Mouse (Mus musculus): ENCODE results near the gene Arhgap44. TPM values are rescaled to one million over a fixed set of nuclear protein-coding genes. Genes with fewer than 3 reads are reported as not detected.

The Arhgap44 gene
- polyA plus RNA-seq, 1 experiment, result 7.5 TPM

- TF ChIP-seq E2F4 (IDR thresholded peaks at IDR 0.05; ENCODE audit: insufficient read depth), result no peak
- no peak for TF ChIP-seq MAX (IDR thresholded peaks at IDR 0.05; ENCODE audit: low read depth)
- TF ChIP-seq USF1 (IDR thresholded peaks at IDR 0.05; ENCODE audit: low read depth), result no peak
- TF ChIP-seq MYOD1 (IDR thresholded peaks at IDR 0.05; ENCODE audit: control insufficient read depth in 1 of 3, insufficient read length in 2 of 3, low read depth in 2 of 3), result no peak
- no peak for TF ChIP-seq POLR2A (IDR thresholded peaks at IDR 0.05; ENCODE audit: insufficient read length, low read depth)
- no peak for TF ChIP-seq POLR2AphosphoS2 (IDR thresholded peaks at IDR 0.05; ENCODE audit: insufficient read length, low read depth)
- TF ChIP-seq TCF12 (IDR thresholded peaks at IDR 0.05; ENCODE audit: insufficient read depth, poor library complexity, severe bottlenecking), result no peak
- TF ChIP-seq REST (IDR thresholded peaks at IDR 0.05; ENCODE audit: insufficient read depth, insufficient read length), result no peak
- no peak for TF ChIP-seq CEBPB (IDR thresholded peaks at IDR 0.05; ENCODE audit: insufficient read depth, poor library complexity, severe bottlenecking)
- no peak for TF ChIP-seq SRF (IDR thresholded peaks at IDR 0.05; ENCODE audit: control insufficient read depth, insufficient read length, low read depth)
- no peak for TF ChIP-seq TCF3 (IDR thresholded peaks at IDR 0.05; ENCODE audit: insufficient read length, low read depth)
- TF ChIP-seq MYOG (IDR thresholded peaks at IDR 0.05; ENCODE audit: control insufficient read depth in 1 of 3, insufficient read depth in 1 of 3, insufficient read length in 2 of 3, low read depth in 2 of 3), result no peak
- Histone ChIP-seq H3ac (ENCODE audit: control insufficient read depth, insufficient read length) (no peak overlapping the region), H3K27me3 (ENCODE audit: control insufficient read depth, insufficient read depth, insufficient read length) (no peaks in the 10 kb centered on the region), H3K36me3 (ENCODE audit: control insufficient read depth, insufficient read depth) (no peaks in the 10 kb centered on the region), H3K79me2 (ENCODE audit: control insufficient read depth, insufficient read depth) (no peaks in the 10 kb centered on the region), H3K4me2 (ENCODE audit: low read depth) (no peak overlapping the region), H3K4me3 (no peak overlapping the region)
Measured at GRCm38 (mm10) chr11:65203020-65203419, 40.3 kb upstream of the Arhgap44 start.

DNA sequence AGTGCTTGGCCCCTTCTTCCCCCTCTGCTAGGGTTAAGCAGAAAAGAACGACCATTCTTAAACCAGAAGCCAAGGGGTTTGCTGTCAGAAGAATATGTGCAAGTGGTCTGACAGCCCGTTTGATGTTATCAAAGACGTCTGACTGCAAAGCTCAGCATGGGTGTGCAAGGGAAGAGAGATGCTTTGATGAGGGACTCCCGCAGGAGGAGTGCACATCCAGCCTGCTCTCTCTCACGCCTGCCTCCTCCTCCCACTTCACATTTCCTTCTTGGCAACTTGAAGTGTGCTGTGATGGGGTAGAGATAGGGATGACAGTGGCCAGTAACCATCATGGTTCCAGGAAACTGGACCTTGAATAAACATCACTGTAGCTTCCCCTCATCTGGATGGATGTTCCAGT lies 39.5 kb upstream of the Arhgap44 start:
- TF ChIP-seq USF1 (IDR thresholded peaks at IDR 0.05; ENCODE audit: low read depth) (no peak), MYOD1 (IDR thresholded peaks at IDR 0.05; ENCODE audit: control insufficient read depth in 1 of 3, insufficient read length in 2 of 3, low read depth in 2 of 3) (no peak), REST (IDR thresholded peaks at IDR 0.05; ENCODE audit: insufficient read depth, insufficient read length) (no peak), E2F4 (IDR thresholded peaks at IDR 0.05; ENCODE audit: insufficient read depth) (no peak), TCF12 (IDR thresholded peaks at IDR 0.05; ENCODE audit: insufficient read depth, poor library complexity, severe bottlenecking) (no peak), POLR2AphosphoS2 (IDR thresholded peaks at IDR 0.05; ENCODE audit: insufficient read length, low read depth) (no peak), MAX (IDR thresholded peaks at IDR 0.05; ENCODE audit: low read depth) (no peak), MYOG (IDR thresholded peaks at IDR 0.05; ENCODE audit: control insufficient read depth in 1 of 3, insufficient read depth in 1 of 3, insufficient read length in 2 of 3, low read depth in 2 of 3) (no peak)
- H3K4me3 ChIP-seq, result no peak overlapping the region
- H3K4me2 ChIP-seq (ENCODE audit: low read depth), result no peak overlapping the region
- H3ac ChIP-seq (ENCODE audit: control insufficient read depth, insufficient read length), result no peak overlapping the region
- no peaks in the 10 kb centered on the region for H3K79me2 ChIP-seq (ENCODE audit: control insufficient read depth, insufficient read depth)
- no peaks in the 10 kb centered on the region for H3K36me3 ChIP-seq (ENCODE audit: control insufficient read depth, insufficient read depth)
- no peaks in the 10 kb centered on the region for H3K27me3 ChIP-seq (ENCODE audit: control insufficient read depth, insufficient read depth, insufficient read length)

DNA sequence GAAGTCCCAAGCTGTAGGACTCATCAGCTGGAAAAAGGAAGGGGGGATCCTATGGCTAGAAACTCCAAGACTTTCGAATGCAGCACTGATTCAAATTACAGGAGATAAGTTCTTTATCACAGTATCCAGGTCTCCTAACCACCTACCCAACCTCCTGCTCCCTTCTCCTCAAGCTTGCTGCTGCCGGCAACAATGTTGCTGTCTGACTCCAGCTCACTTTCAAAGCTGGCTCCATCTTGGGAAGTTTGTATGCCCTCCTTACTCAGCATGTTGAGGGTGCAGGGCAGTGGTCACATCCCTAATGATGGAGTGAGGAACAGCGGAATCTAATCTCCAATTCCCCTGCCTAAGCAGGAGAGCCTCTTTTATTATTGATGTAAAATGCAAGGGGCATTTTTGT lies 35.3 kb upstream of the Arhgap44 start:
- TF ChIP-seq REST (IDR thresholded peaks at IDR 0.05; ENCODE audit: insufficient read depth, insufficient read length), result no peak
- no peak for TF ChIP-seq USF1 (IDR thresholded peaks at IDR 0.05; ENCODE audit: low read depth)
- TF ChIP-seq CEBPB (IDR thresholded peaks at IDR 0.05; ENCODE audit: insufficient read depth, poor library complexity, severe bottlenecking), result no peak
- TF ChIP-seq TCF12 (IDR thresholded peaks at IDR 0.05; ENCODE audit: insufficient read depth, poor library complexity, severe bottlenecking), result no peak
- no peak for TF ChIP-seq SRF (IDR thresholded peaks at IDR 0.05; ENCODE audit: control insufficient read depth, insufficient read length, low read depth)
- no peak for TF ChIP-seq POLR2AphosphoS2 (IDR thresholded peaks at IDR 0.05; ENCODE audit: insufficient read length, low read depth)
- TF ChIP-seq MYOG (IDR thresholded peaks at IDR 0.05; ENCODE audit: control insufficient read depth in 1 of 3, insufficient read depth in 1 of 3, insufficient read length in 2 of 3, low read depth in 2 of 3), result no peak
- TF ChIP-seq MYOD1 (IDR thresholded peaks at IDR 0.05; ENCODE audit: control insufficient read depth in 1 of 3, insufficient read length in 2 of 3, low read depth in 2 of 3), result no peak
- TF ChIP-seq MAX (IDR thresholded peaks at IDR 0.05; ENCODE audit: low read depth), result no peak
- no peak for TF ChIP-seq POLR2A (IDR thresholded peaks at IDR 0.05; ENCODE audit: insufficient read length, low read depth)
- no peak for TF ChIP-seq TCF3 (IDR thresholded peaks at IDR 0.05; ENCODE audit: insufficient read length, low read depth)
- no peak for TF ChIP-seq E2F4 (IDR thresholded peaks at IDR 0.05; ENCODE audit: insufficient read depth)
- H3K36me3 ChIP-seq (ENCODE audit: control insufficient read depth, insufficient read depth), result no peaks in the 10 kb centered on the region
- H3K4me2 ChIP-seq (ENCODE audit: low read depth), result no peak overlapping the region
- no peak overlapping the region for H3K4me3 ChIP-seq
- H3K27me3 ChIP-seq (ENCODE audit: control insufficient read depth, insufficient read depth, insufficient read length), result no peaks in the 10 kb centered on the region
- H3ac ChIP-seq (ENCODE audit: control insufficient read depth, insufficient read length), result no peak overlapping the region
- H3K79me2 ChIP-seq (ENCODE audit: control insufficient read depth, insufficient read depth), result no peaks in the 10 kb centered on the region

GRCm38 (mm10) chr11:65197280-65197679 lies 34.5 kb upstream of the Arhgap44 start:
- Histone ChIP-seq H3K4me3 (no peak overlapping the region), H3K36me3 (ENCODE audit: control insufficient read depth, insufficient read depth) (no peaks in the 10 kb centered on the region), H3K27me3 (ENCODE audit: control insufficient read depth, insufficient read depth, insufficient read length) (no peaks in the 10 kb centered on the region)

More at GRCm38 (mm10) chr11:65197280-65197679, 34.5 kb upstream of the Arhgap44 start:
- TF ChIP-seq TCF12 (IDR thresholded peaks at IDR 0.05; ENCODE audit: insufficient read depth, poor library complexity, severe bottlenecking) (no peak), USF1 (IDR thresholded peaks at IDR 0.05; ENCODE audit: low read depth) (no peak), TCF3 (IDR thresholded peaks at IDR 0.05; ENCODE audit: insufficient read length, low read depth) (no peak), SRF (IDR thresholded peaks at IDR 0.05; ENCODE audit: control insufficient read depth, insufficient read length, low read depth) (no peak), CEBPB (IDR thresholded peaks at IDR 0.05; ENCODE audit: insufficient read depth, poor library complexity, severe bottlenecking) (no peak), REST (IDR thresholded peaks at IDR 0.05; ENCODE audit: insufficient read depth, insufficient read length) (no peak), MYOD1 (IDR thresholded peaks at IDR 0.05; ENCODE audit: control insufficient read depth in 1 of 3, insufficient read length in 2 of 3, low read depth in 2 of 3) (no peak), MYOG (IDR thresholded peaks at IDR 0.05; ENCODE audit: control insufficient read depth in 1 of 3, insufficient read depth in 1 of 3, insufficient read length in 2 of 3, low read depth in 2 of 3) (no peak), POLR2AphosphoS2 (IDR thresholded peaks at IDR 0.05; ENCODE audit: insufficient read length, low read depth) (no peak), MAX (IDR thresholded peaks at IDR 0.05; ENCODE audit: low read depth) (no peak), E2F4 (IDR thresholded peaks at IDR 0.05; ENCODE audit: insufficient read depth) (no peak), POLR2A (IDR thresholded peaks at IDR 0.05; ENCODE audit: insufficient read length, low read depth) (no peak)
- H3ac ChIP-seq (ENCODE audit: control insufficient read depth, insufficient read length), result no peak overlapping the region
- no peaks in the 10 kb centered on the region for H3K79me2 ChIP-seq (ENCODE audit: control insufficient read depth, insufficient read depth)
- H3K4me2 ChIP-seq (ENCODE audit: low read depth), result no peak overlapping the region

Data from myocyte (in vitro differentiated cells).